Mouse (Mus musculus): ENCODE data around the gene Gimap1.
A peak's percentile ranks its signal among the peaks of the same experiment; 100 is the strongest.

The Gimap1 gene

GRCm38 (mm10) chr6:48738961-48739779 lies at the start of gene Gimap1:
TSS of gene Gimap1 (plus strand) at chr6:48739054.
- DNase-seq = peak; percentile 66

- no peak for DNase-seq
Observed at GRCm38 (mm10) chr6:48689320-48689719, 49.5 kb upstream of the Gimap1 start.

- no peak for DNase-seq
Observed at GRCm38 (mm10) chr6:48692962-48693361, 45.9 kb upstream of the Gimap1 start.

- no peak for DNase-seq
Observed at GRCm38 (mm10) chr6:48696830-48697554, 41.9 kb upstream of the Gimap1 start.

GRCm38 (mm10) chr6:48697555-48697930 lies 41.3 kb upstream of the Gimap1 start:
- no peak for DNase-seq

GRCm38 (mm10) chr6:48698066-48698856 lies 40.6 kb upstream of the Gimap1 start:
- no peak for DNase-seq

GRCm38 (mm10) chr6:48698888-48699287 lies 40.0 kb upstream of the Gimap1 start:
- no peak for DNase-seq

- DNase-seq = peak; percentile 48
Observed at GRCm38 (mm10) chr6:48700251-48701075, 38.4 kb upstream of the Gimap1 start.

GRCm38 (mm10) chr6:48702146-48702545 lies 36.7 kb upstream of the Gimap1 start:
- no peak for DNase-seq

GRCm38 (mm10) chr6:48702601-48703000 lies 36.3 kb upstream of the Gimap1 start:
- DNase-seq = no peak

GRCm38 (mm10) chr6:48704146-48704545 lies 34.7 kb upstream of the Gimap1 start:
- DNase-seq = no peak

GRCm38 (mm10) chr6:48706130-48706529 lies 32.7 kb upstream of the Gimap1 start:
- DNase-seq = no peak

GRCm38 (mm10) chr6:48718455-48718854 lies 20.4 kb upstream of the Gimap1 start, which contains the start of the genes Gm28053 and Gimap7:
TSS of gene Gm28053 (plus strand) at chr6:48718607.
TSS of gene Gimap7 (plus strand) at chr6:48718621.
- DNase-seq = no peak

GRCm38 (mm10) chr6:48720326-48720725 lies 18.5 kb upstream of the Gimap1 start:
- peak; percentile 59 for DNase-seq

- DNase-seq = no peak
Observed at GRCm38 (mm10) chr6:48723468-48723867, 15.4 kb upstream of the Gimap1 start.

GRCm38 (mm10) chr6:48725476-48725875 lies 13.4 kb upstream of the Gimap1 start:
- peak; percentile 88 for DNase-seq

- DNase-seq = no peak
Observed at GRCm38 (mm10) chr6:48727761-48728160, 11.1 kb upstream of the Gimap1 start.

GRCm38 (mm10) chr6:48732864-48733304 lies 6.0 kb upstream of the Gimap1 start:
- DNase-seq = no peak

- no peak for DNase-seq
Observed at GRCm38 (mm10) chr6:48733660-48734059, 5.2 kb upstream of the Gimap1 start.

GRCm38 (mm10) chr6:48737053-48737452 lies 1.8 kb upstream of the Gimap1 start:
- no peak for DNase-seq

- no peak for DNase-seq
Observed at GRCm38 (mm10) chr6:48737688-48738087, 1.2 kb upstream of the Gimap1 start.

- DNase-seq = no peak
Observed at GRCm38 (mm10) chr6:48739780-48740055, 864 bp downstream of the Gimap1 start.

Measured in kidney, postnatal 10 days (tissue).